Mouse (Mus musculus): Measurements from ENCODE around the gene Gad2. TPM values are rescaled to one million over a fixed set of nuclear protein-coding genes. Genes with fewer than 3 reads are reported as not detected.
"Not testable (repeated sequence)": the region's sequence is repeated elsewhere in the genome, so short reads cannot be mapped to it uniquely, and the experiment has no call there.

Gad2 gene
- under 1 TPM in 1 of 2 experiments, not detected in 1; 0.05 TPM for total RNA-seq (2021)
- long read RNA-seq, experiment 1: 0 reads
- long read RNA-seq, experiment 2: 0 reads

- no peak for DNase-seq (ENCODE audit: low spot score)
These were observed at the start of gene Gad2 for GRCm38 (mm10) chr2:22621828-22622731. Gad2 (plus strand) TSS chr2:22622205.

GRCm38 (mm10) chr2:22587469-22588169 lies 34.4 kb upstream of the Gad2 start:
- not testable (repeated sequence) for DNase-seq (ENCODE audit: low spot score)

- not testable (repeated sequence) for DNase-seq (ENCODE audit: low spot score)
These were observed 33.8 kb upstream of the Gad2 start for GRCm38 (mm10) chr2:22588170-22588541.

- DNase-seq (ENCODE audit: low spot score): not testable (repeated sequence)
These were observed 33.2 kb upstream of the Gad2 start for GRCm38 (mm10) chr2:22588673-22589381.

GRCm38 (mm10) chr2:22589382-22590205 lies 32.4 kb upstream of the Gad2 start:
- DNase-seq (ENCODE audit: low spot score): not testable (repeated sequence)

GRCm38 (mm10) chr2:22590206-22590490 lies 31.9 kb upstream of the Gad2 start:
- DNase-seq (ENCODE audit: low spot score): no peak

GRCm38 (mm10) chr2:22617951-22618350 lies 4.1 kb upstream of the Gad2 start:
- no peak for DNase-seq (ENCODE audit: low spot score)

GRCm38 (mm10) chr2:22619416-22619815 lies 2.6 kb upstream of the Gad2 start:
- no peak for DNase-seq (ENCODE audit: low spot score)

- DNase-seq (ENCODE audit: low spot score): no peak
These were observed 2.0 kb upstream of the Gad2 start for GRCm38 (mm10) chr2:22620030-22620429.

- DNase-seq (ENCODE audit: low spot score): no peak
These were observed 1.5 kb upstream of the Gad2 start for GRCm38 (mm10) chr2:22620534-22620933.

GRCm38 (mm10) chr2:22620978-22621827 lies 802 bp upstream of the Gad2 start:
- no peak for DNase-seq (ENCODE audit: low spot score)

- no peak for DNase-seq (ENCODE audit: low spot score)
These were observed 1.4 kb downstream of the Gad2 start for GRCm38 (mm10) chr2:22623111-22624070.

- no peak for DNase-seq (ENCODE audit: low spot score)
These were observed 2.4 kb downstream of the Gad2 start for GRCm38 (mm10) chr2:22624188-22624975.

- no peak for DNase-seq (ENCODE audit: low spot score)
These were observed 3.3 kb downstream of the Gad2 start for GRCm38 (mm10) chr2:22625096-22625960.

- DNase-seq (ENCODE audit: low spot score): no peak
These were observed 5.2 kb downstream of the Gad2 start for GRCm38 (mm10) chr2:22627147-22627666.

GRCm38 (mm10) chr2:22627819-22628432 lies 5.9 kb downstream of the Gad2 start:
- DNase-seq (ENCODE audit: low spot score): no peak

GRCm38 (mm10) chr2:22634766-22635165 lies 12.8 kb downstream of the Gad2 start:
- DNase-seq (ENCODE audit: low spot score): no peak
